Mouse (Mus musculus): ENCODE results near the gene Gm7544. TPM values are rescaled to one million over a fixed set of nuclear protein-coding genes. Genes with fewer than 3 reads are reported as not detected.
"Not testable (repeated sequence)": the region's sequence is repeated elsewhere in the genome, so short reads cannot be mapped to it uniquely, and the experiment has no call there.

Gene Gm7544
- total RNA-seq, 4 experiments from 2014 or later = not detected

DNA sequence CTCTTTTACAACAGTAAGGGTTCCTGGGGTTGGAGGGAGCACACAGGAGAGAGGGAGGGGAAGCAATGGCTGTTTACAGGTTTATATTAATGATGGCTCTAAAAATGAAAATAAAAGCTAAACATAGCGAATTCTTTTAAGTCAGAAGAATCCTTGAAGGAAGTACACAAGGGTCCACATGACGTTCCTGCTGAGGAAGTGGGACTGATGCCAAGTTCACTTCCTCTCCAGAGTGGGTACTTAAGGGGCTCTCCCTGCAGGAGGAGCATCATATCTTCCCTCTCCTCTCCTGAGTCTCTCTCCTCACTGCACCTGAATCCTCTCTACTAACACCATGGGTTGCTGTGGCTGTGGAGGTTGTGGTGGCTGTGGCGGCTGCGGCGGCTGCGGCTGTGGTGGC is 31.2 kb downstream of the Gm7544 start, which contains the start of gene A030014E15Rik:
A030014E15Rik (plus strand) TSS at position 268 of the 400 bp plus-strand sequence.
- DNase-seq (ENCODE audit: low spot score in 2 of 2) = no peak

DNA sequence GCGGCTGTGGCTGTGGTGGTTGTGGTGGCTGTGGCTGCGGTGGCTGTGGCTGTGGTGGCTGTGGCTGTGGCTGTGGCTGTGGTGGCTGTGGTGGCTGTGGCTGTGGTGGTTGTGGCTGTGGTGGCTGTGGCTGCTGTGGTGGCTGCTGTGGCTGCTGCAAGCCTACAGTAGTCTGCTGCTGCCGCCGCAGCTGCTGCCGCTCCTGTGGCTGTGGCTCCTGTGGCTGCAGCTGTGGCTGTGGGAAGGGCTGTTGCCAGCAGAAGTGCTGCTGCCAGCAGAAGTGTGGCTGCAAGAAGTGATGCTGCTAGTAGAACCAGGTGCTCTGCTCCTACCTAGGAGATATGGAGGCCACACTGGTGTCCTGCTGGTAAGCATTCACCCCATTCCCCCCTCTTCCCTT is 42.4 kb downstream of the Gm7544 start:
- DNase-seq (ENCODE audit: low spot score in 2 of 2) = not testable (repeated sequence)

DNA sequence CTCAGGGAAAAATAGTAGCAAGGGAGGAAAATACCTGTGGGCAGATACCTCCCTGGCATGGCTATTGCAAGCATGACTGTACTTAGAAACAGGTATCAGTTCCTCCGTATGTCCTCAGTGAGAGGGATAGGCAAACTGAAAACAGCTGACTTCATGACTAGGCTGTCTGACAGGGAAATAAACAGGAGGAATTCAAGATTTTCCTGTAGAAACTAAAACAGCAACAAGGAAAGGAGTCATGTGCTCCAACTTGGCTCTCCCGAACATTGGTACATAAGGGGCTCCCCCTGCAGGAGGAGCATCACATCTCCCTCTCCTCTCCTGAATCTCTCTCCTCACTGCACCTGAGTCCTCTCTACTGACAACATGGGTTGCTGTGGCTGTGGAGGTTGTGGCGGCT is 42.8 kb downstream of the Gm7544 start, which contains the start of gene A030005L19Rik:
A030005L19Rik (plus strand) TSS at position 301 of the 400 bp plus-strand sequence.
- DNase-seq (ENCODE audit: low spot score in 2 of 2) = no peak

DNA sequence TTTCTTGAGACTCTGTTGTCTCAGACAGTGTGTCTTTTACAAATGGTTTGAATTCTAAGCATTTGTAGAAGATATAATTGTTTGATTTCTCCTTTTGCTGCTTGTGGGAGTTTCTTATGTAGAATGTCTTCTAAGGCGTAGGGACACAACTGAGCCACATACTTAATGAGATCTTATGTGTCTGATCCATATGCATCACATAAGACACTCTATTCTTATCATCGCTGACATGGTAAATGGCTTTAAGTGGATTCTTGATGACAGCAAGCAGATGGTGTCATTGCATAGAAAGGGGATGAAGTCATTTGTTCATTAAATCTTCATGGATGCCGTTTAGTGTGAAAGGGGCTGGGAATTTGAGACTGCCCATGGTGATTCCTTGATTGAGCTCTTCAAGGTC is 49.9 kb downstream of the Gm7544 start:
- no peak for DNase-seq (ENCODE audit: low spot score in 2 of 2)

Other genes with a start within 250 kb of the Gm7544 start
- 100 to 1,000 TPM; 236 to 287 (median 263) TPM for gene Mff, start 231.1 kb downstream of the Gm7544 start, total RNA-seq (2022)
- gene Tm4sf20, start 187.6 kb downstream of the Gm7544 start, total RNA-seq (2022) = not detected
- gene Gm47791, start 184.8 kb downstream of the Gm7544 start, total RNA-seq (2022) = not detected
- 10 to 100 TPM; 61.6 to 70.6 (median 67.7) TPM for gene Agfg1, start 116.5 kb downstream of the Gm7544 start, total RNA-seq (2022)
- gene A030005L19Rik, start 42.7 kb downstream of the Gm7544 start, total RNA-seq (2022) = 1 to 10 TPM in 1 of 4 experiments, under 1 TPM in 1, not detected in 2; 0.70 to 1.6 TPM
- gene A030014E15Rik, start 31.1 kb downstream of the Gm7544 start, total RNA-seq (2022) = not detected
- gene Gm6217, start 24.6 kb downstream of the Gm7544 start, total RNA-seq (2022) = not detected
- not detected for gene A030003K21Rik, start 12.6 kb downstream of the Gm7544 start, total RNA-seq (2022)
- gene Gm47955, start 4.3 kb upstream of the Gm7544 start, total RNA-seq (2022) = not detected
- not detected for gene Gm47959, start 44.5 kb upstream of the Gm7544 start, total RNA-seq (2022)
- 1 to 10 TPM; 1.4 to 2.3 (median 1.6) TPM for gene Slc19a3, start 82.4 kb upstream of the Gm7544 start, total RNA-seq (2022)
- gene Krtap28-10, start 86.5 kb upstream of the Gm7544 start, total RNA-seq (2022) = not detected
- gene Gm47969, start 88.9 kb upstream of the Gm7544 start, total RNA-seq (2022) = not detected
- not detected for gene A030005K14Rik, start 103.4 kb upstream of the Gm7544 start, total RNA-seq (2022)
- under 1 TPM in 1 of 4 experiments, not detected in 3; 0.33 TPM for gene Krtap28-13, start 104.9 kb upstream of the Gm7544 start, total RNA-seq (2022)
- not detected for gene Ccl20, start 160.8 kb upstream of the Gm7544 start, total RNA-seq (2022)
- 1 to 10 TPM in 2 of 4 experiments, under 1 TPM in 2; 0.66 to 1.6 (median 1.1) TPM for gene Daw1, start 203.7 kb upstream of the Gm7544 start, total RNA-seq (2022)

All from layer of hippocampus, adult 8-10 months (tissue).